Mouse (Mus musculus) regulatory T cell (primary cell): ENCODE results near the gene Trmt1.
"Not testable (repeated sequence)": the region's sequence is repeated elsewhere in the genome, so short reads cannot be mapped to it uniquely, and the experiment has no call there.

Experiments
- in situ Hi-C: fragments of 300-600 bp; cut with MboI, MseI; formaldehyde crosslinking; loops from one replicate; pipeline ENCODE4 v1.15.1; 2025; ENCODE audit warnings: high pct_unique_total_duplicates

Gene Trmt1

GRCm38 (mm10) chr8:84658951-84659350 is 27.2 kb upstream of the Trmt1 start:
- in situ Hi-C loops: loop anchor here (5.0 kb wide), 1 partner anchor 457 kb away; no protein-coding TSS in a partner anchor

GRCm38 (mm10) chr8:84659936-84660818 is 25.9 kb upstream of the Trmt1 start:
- in situ Hi-C loops: loop anchor here (5.0 kb wide), 2 partner anchors 317 to 458 kb away; partner anchors contain the start of gene Junb

DNA sequence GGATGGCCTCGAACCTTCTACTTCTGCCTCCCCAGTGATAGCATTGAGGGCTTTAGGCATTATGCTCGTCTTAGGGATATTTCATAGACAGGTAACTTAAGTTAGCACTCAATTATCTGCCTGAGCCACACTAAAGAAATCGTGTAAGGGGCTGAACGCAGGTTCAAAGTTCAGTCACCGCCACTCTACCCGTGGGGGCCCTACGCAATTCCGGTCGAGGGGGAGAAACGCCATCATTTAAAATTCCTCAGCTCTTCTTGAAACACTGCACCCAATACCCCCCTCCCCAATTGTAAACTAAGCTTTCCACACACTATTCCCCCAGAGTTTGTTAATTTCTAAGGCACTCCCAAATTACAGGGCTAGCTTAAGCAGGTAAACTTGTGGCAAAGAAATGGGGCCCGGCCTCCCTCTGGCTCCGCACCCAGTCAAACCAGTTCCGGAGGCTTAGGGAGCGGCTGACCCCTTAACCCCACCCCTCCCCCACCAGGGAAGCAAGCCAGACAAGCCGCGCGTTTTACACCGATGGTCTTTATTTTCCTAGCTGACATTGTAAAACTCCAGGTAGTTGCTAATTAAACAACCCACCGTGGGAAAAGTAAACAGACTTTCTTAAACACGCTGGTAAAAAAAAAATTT is 25.2 kb upstream of the Trmt1 start:
- in situ Hi-C loops: loop anchor here (5.0 kb wide), 1 partner anchor 316 kb away; the partner anchor contains the start of gene Junb

DNA sequence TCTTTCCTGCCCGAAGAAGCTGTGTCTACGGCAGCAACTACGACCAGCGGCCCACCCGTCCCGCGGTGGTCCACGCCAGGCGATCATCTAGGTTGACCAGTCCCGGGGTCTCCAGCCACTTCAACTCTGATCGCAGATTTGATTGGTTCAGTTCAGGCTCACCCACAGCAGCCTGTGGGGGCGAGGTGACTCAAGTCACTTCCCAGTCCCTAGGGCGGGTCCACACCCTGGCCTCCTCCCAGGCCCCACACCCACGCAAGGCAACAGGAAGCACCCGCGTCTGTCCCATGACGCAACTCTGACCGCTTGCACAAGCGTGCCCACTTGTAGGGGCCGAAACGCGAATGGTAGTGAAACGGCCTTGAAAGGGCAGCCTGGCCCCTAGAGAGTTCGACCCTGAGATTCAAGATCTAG is 24.6 kb upstream of the Trmt1 start:
- in situ Hi-C loops: loop anchor here (5.0 kb wide), 1 partner anchor 316 kb away; the partner anchor contains the start of gene Junb

- in situ Hi-C loops: loop anchor here (5.0 kb wide), 1 partner anchor 315 kb away; the partner anchor contains the start of gene Junb
Observed at GRCm38 (mm10) chr8:84661961-84662571, 24.0 kb upstream of the Trmt1 start.

DNA sequence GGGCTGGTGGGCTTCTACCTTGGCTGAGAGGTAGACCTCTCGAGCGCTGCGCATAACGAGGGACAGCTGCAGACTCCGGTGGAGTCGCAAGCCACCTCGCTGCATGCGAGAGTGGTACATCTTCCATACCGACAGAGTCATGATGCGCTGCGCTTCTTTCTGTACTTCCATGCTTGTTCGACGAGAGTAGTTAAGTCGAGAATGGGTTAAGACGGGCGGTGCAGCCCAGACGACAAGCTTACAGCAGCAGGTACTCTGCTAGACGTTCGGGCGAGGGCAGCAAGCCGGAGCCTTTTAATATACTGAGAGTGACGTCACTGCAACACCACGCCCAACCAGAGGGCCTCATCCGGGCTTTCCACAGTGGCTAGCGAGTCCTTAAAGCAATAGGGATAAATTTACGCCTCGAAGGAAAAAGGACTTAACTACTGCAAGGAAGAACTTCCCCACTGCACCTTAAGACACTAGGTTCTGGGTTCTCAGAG is 23.5 kb upstream of the Trmt1 start, which contains the start of gene Ier2:
TSS of gene Ier2 (minus strand) at position 272 of the 485 bp plus-strand sequence.
- in situ Hi-C loops: loop anchor here (5.0 kb wide), 1 partner anchor 315 kb away; the partner anchor contains the start of gene Junb

- in situ Hi-C loops: loop anchor here (5.0 kb wide), 1 partner anchor 314 kb away; the partner anchor contains the start of gene Junb
Observed at GRCm38 (mm10) chr8:84663483-84664327, 22.4 kb upstream of the Trmt1 start.

DNA sequence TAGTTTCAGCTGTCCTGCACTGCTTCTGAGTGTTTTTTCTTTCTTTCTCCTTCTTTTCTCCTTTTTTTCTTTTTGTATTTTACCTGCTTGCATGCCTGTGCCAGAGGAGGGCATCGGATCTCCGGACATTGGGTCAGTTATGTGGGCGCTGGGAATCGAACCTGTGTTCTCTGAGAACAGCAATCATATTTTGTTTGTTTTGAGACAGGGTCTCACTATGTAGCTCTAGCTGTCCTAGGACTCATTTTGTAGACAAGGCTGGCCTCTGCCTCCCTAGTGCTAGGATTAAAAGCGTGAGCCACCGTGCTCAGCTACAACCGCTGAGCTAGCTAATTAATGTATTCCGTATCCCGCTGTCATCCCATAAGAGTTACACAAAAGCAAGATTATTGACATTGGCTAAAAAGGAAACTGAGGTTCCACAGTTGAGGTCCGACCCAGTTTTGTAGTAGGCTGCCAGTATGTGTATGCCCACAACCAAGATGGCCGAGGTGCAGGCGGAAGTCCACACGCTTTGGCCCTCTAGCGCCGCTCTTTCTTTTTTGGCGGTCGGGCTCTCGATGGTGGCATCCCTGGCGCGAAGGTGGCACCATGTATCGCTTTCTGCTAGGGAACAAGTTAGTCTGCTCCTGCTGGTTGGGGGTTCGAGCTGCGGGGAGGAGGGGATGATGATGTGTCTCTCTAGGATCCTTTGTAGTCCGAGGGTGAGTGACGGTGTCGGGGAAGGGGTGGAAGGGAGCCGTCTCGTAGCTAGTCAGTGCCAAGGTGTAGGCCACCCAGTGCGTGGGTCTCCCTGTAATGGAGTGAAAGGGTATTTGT is 21.3 kb upstream of the Trmt1 start:
- in situ Hi-C loops: loop anchor here (5.0 kb wide), 1 partner anchor 313 kb away; the partner anchor contains the start of gene Junb

DNA sequence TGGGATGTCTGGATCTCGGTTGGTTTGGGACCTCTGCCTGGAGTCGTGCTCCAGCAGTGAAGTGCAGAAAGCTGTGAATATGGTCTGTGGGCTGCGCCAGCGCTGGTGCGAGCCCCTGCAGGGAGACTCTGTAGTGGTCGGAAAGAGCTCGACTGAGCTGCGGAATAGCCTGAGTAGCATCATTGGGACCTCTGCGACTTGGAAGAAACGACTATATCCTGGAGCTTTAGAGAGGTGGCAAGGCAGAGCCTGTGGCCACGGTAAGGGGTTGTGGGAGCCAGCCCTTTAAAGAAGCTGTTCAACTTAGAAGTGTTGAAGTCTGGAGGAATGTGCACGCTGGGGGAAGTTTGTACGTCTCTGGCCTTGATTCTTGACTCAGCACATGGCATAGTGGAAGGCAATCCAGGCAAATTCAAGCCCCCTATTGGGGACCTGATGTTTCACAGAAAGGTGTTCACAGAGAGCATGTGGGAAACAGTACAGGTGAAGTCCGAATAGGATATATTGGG is 20.7 kb upstream of the Trmt1 start:
- in situ Hi-C loops: no loop called here

GRCm38 (mm10) chr8:84668081-84668480 is 18.0 kb upstream of the Trmt1 start:
- in situ Hi-C loops: no loop called here

GRCm38 (mm10) chr8:84668731-84669485 is 17.2 kb upstream of the Trmt1 start:
- in situ Hi-C loops: no loop called here

- in situ Hi-C loops: not testable (repeated sequence)
Observed at GRCm38 (mm10) chr8:84670295-84671006, 15.7 kb upstream of the Trmt1 start.

GRCm38 (mm10) chr8:84677305-84677704 is 8.8 kb upstream of the Trmt1 start:
- in situ Hi-C loops: no loop called here

DNA sequence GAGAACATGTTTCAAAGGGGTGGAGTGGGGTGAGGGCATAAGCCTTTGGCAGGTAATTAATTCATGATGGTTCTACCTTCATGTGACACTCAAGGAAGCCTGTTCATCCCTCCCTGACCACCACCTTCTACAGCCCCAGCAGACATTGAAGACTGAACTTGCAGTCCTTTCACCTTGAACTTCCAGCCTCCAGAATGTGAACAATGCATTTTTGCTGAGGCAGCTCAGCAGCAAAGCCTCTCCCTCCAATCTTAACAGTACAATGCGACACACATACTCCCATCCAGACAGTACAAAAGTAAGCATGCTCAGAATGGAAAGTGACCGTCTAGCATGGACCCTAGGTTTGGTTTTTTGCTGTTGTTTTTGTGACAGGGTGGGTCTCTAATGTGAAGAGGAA is 4.6 kb upstream of the Trmt1 start:
- in situ Hi-C loops: no loop called here

GRCm38 (mm10) chr8:84682257-84682656 is 3.9 kb upstream of the Trmt1 start:
- in situ Hi-C loops: no loop called here

- in situ Hi-C loops: no loop called here
Observed at GRCm38 (mm10) chr8:84684537-84684936, 1.6 kb upstream of the Trmt1 start.

DNA sequence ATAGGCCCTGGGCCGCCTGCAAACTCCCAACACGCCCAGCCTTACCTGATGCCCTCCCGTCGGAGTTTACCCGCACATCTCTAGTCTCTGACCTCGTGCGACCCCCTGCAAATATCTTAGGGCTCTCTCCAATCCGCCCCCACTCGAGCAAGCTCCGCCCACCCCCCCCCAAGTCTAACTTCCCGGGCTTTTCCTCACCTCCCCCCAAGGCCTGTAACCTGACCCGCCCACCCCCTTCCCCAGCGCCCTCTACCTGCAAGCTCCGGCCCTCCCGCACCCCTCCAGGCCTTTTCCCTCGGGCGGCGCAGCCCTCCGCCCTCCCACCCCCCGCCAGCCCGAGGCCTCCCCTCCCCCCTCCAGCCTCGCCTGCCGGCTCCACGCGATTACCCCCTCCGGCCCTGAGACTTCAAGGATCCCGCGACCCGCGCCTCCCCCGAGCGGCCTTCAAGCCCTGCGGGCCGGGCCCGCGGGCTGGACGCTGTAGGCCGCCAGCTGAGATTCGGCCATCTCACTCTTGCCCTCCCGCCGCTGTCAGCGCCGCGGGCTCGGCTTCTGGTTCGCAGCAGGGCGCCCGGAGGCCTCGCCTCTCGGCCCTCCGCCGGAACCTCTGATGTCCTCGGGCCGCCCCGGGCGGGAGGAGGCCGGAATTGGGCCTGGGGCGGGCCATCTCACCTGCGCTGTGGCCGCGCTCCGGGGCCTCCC is 1.0 kb downstream of the Trmt1 start:
- in situ Hi-C loops: no loop called here

DNA sequence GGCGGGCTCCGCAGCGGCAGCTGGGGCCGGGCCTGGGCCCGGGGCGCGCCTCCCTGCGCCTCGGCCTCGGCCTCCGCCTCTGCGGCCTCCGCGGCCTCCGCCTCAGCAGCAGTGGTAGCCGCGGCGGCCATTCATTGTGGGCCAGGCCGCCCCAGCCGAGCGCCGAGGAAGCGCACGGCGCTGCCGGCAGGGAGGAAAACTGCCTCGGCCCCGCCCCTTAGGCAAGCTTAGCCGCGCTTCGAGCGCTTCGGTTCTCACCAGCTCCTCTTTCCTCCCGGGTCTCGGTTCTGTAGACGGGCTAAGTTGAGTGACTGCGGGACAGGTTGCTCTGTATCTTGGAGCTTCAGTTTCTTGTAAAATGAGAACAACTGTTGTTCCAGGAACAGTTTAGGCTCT is 1.6 kb downstream of the Trmt1 start, which contains the start of gene Nacc1:
TSS of gene Nacc1 (minus strand) at position 158 of the 396 bp plus-strand sequence.
- in situ Hi-C loops: no loop called here
